Mouse (Mus musculus) CH12.LX (cell line): ENCODE results near the gene Aatf. TPM values are rescaled to one million over a fixed set of nuclear protein-coding genes. Genes with fewer than 3 reads are reported as not detected.

Source experiments
- DNase-seq: peaks from one replicate; pipeline ENCODE4 v3.0.0-alpha.2; 2013; ENCODE audit errors: extremely low read depth
- H3K27ac ChIP-seq: 2 replicates; pipeline ENCODE4 v1.5.1; 2012; ENCODE audit warnings: low read depth, mild to moderate bottlenecking, control low read depth, moderate library complexity; ENCODE audit not compliant: insufficient read depth
- H3K27me3 ChIP-seq: replicated peaks from 2 replicates; pipeline ENCODE3; 2012; ENCODE audit warnings: inconsistent platforms
- H3K36me3 ChIP-seq, 2 experiments: replicated peaks in 1 of 2; 2 replicates each; pipeline versions ENCODE3 to v1.6.1; 2012; ENCODE audit warnings: inconsistent platforms in 1 of 2, low read length in 1 of 2, mild to moderate bottlenecking in 1 of 2, mixed read lengths in 1 of 2, moderate library complexity in 1 of 2; ENCODE audit not compliant: control insufficient read depth in 1 of 2, insufficient read depth in 1 of 2
- H3K4me1 ChIP-seq, 2 experiments: 2 replicates each; pipeline ENCODE4 v1.6.1; 2012; ENCODE audit warnings: inconsistent platforms in 1 of 2, moderate library complexity in 1 of 2; ENCODE audit not compliant: insufficient read depth in 2 of 2, control insufficient read depth in 1 of 2
- H3K4me2 ChIP-seq: 2 replicates; pipeline ENCODE4 v1.6.1; 2012; ENCODE audit warnings: low read depth, mild to moderate bottlenecking, control low read depth; ENCODE audit not compliant: poor library complexity, insufficient read depth, severe bottlenecking
- H3K4me3 ChIP-seq, 3 experiments: fragments of 150-350 bp in 1 of 3; sonication (generic) in 1 of 3; replicated peaks in 1 of 3; 2 replicates each; pipeline versions ENCODE3 to v1.5.1; 2011 to 2012; ENCODE audit warnings: low read depth in 2 of 3, low read length in 2 of 3, mild to moderate bottlenecking in 2 of 3, moderate library complexity in 2 of 3, control low read depth in 1 of 3, improper control_type of control experiment in 1 of 3, inconsistent platforms in 1 of 3, mixed read lengths in 1 of 3; ENCODE audit not compliant: poor library complexity in 1 of 3
- H3K79me2 ChIP-seq: replicated peaks from 2 replicates; pipeline ENCODE4 v1.6.1; 2012; ENCODE audit warnings: mild to moderate bottlenecking, moderate library complexity; ENCODE audit not compliant: control insufficient read depth, poor library complexity, insufficient read depth, severe bottlenecking; ENCODE audit errors: extremely low read depth
- H3K9ac ChIP-seq: 2 replicates; pipeline ENCODE4 v1.6.1; 2012; ENCODE audit warnings: low read depth, mild to moderate bottlenecking, control low read depth, moderate library complexity; ENCODE audit not compliant: insufficient read depth
- H3K9me3 ChIP-seq: replicated peaks from 2 replicates; pipeline ENCODE3; 2012; ENCODE audit warnings: low read length, inconsistent platforms, mixed read lengths
- CHD2 ChIP-seq: IDR thresholded peaks from 2 replicates; pipeline ENCODE4 v1.6.1; 2011; ENCODE audit warnings: low read length, improper control_type of control experiment
- ELF1 ChIP-seq: IDR thresholded peaks from 2 replicates; pipeline ENCODE4 v1.6.1; 2014; ENCODE audit warnings: low read depth, mild to moderate bottlenecking, inconsistent platforms, low read length, improper control_type of control experiment
- ETS1 ChIP-seq: conservative IDR thresholded peaks from 2 replicates; pipeline ENCODE4 v1.6.1; 2012; ENCODE audit warnings: low read depth, mild to moderate bottlenecking, inconsistent platforms, low read length, improper control_type of control experiment, moderate library complexity
- GABPA ChIP-seq: IDR thresholded peaks from 2 replicates; pipeline ENCODE4 v1.6.1; 2012; ENCODE audit warnings: low read depth, low read length, improper control_type of control experiment, inconsistent platforms; ENCODE audit not compliant: insufficient replicate concordance
- HCFC1 ChIP-seq: IDR thresholded peaks from 2 replicates; pipeline ENCODE4 v1.6.1; 2012; ENCODE audit warnings: low read depth, mild to moderate bottlenecking, inconsistent platforms, low read length, improper control_type of control experiment
- KAT2A ChIP-seq: IDR thresholded peaks from 2 replicates; pipeline ENCODE4 v1.6.1; 2012; ENCODE audit warnings: low read length, improper control_type of control experiment, inconsistent platforms; ENCODE audit not compliant: insufficient replicate concordance
- MAX ChIP-seq: IDR thresholded peaks from 2 replicates; pipeline ENCODE4 v1.6.1; 2011; ENCODE audit warnings: low read length, improper control_type of control experiment
- MAZ ChIP-seq: IDR thresholded peaks from 2 replicates; pipeline ENCODE4 v1.6.1; 2012; ENCODE audit warnings: low read depth, mild to moderate bottlenecking, inconsistent platforms, low read length, improper control_type of control experiment, moderate library complexity
- MEF2A ChIP-seq: IDR thresholded peaks from 2 replicates; pipeline ENCODE4 v1.6.1; 2014; ENCODE audit warnings: low read depth, mild to moderate bottlenecking, inconsistent platforms, low read length, improper control_type of control experiment, borderline replicate concordance
- NRF1 ChIP-seq: IDR thresholded peaks from 2 replicates; pipeline ENCODE4 v1.6.1; 2014; ENCODE audit warnings: low read depth, mild to moderate bottlenecking, inconsistent platforms, low read length, improper control_type of control experiment, moderate library complexity
- RCOR1 ChIP-seq: conservative IDR thresholded peaks from 2 replicates; pipeline ENCODE4 v1.6.1; 2012; ENCODE audit warnings: low read depth, mild to moderate bottlenecking, inconsistent platforms, low read length, improper control_type of control experiment
- SIN3A ChIP-seq: IDR thresholded peaks from 2 replicates; pipeline ENCODE4 v1.6.1; 2012; ENCODE audit warnings: low read length, improper control_type of control experiment, inconsistent platforms
- TBP ChIP-seq: conservative IDR thresholded peaks from 2 replicates; pipeline ENCODE4 v1.6.1; 2011; ENCODE audit warnings: low read depth, low read length, improper control_type of control experiment
- TCF12 ChIP-seq: IDR thresholded peaks from 2 replicates; pipeline ENCODE4 v1.6.1; 2014; ENCODE audit warnings: low read depth, mild to moderate bottlenecking, inconsistent platforms, low read length, improper control_type of control experiment
- UBTF ChIP-seq: IDR thresholded peaks from 2 replicates; pipeline ENCODE4 v1.6.1; 2012; ENCODE audit warnings: low read depth, mild to moderate bottlenecking, inconsistent platforms, low read length, improper control_type of control experiment, moderate library complexity
- USF1 ChIP-seq: IDR thresholded peaks from 2 replicates; pipeline ENCODE4 v1.6.1; 2014; ENCODE audit warnings: low read depth, mild to moderate bottlenecking, inconsistent platforms, low read length, improper control_type of control experiment
- USF2 ChIP-seq: conservative IDR thresholded peaks from 2 replicates; pipeline ENCODE4 v1.6.1; 2011; ENCODE audit warnings: low read depth, low read length, improper control_type of control experiment
- ZC3H11A ChIP-seq: IDR thresholded peaks from 2 replicates; pipeline ENCODE4 v1.6.1; 2012; ENCODE audit warnings: low read depth, mild to moderate bottlenecking, inconsistent platforms, low read length, improper control_type of control experiment
- ZKSCAN1 ChIP-seq: IDR thresholded peaks from 2 replicates; pipeline ENCODE4 v1.6.1; 2012; ENCODE audit warnings: low read depth, inconsistent platforms, low read length, improper control_type of control experiment, borderline replicate concordance
- ZMIZ1 ChIP-seq: IDR thresholded peaks from 2 replicates; pipeline ENCODE4 v1.6.1; 2012; ENCODE audit warnings: low read depth, mild to moderate bottlenecking, inconsistent platforms, low read length, improper control_type of control experiment
- ZNF384 ChIP-seq: IDR thresholded peaks from 2 replicates; pipeline ENCODE4 v1.6.1; 2012; ENCODE audit warnings: low read depth, low read length, improper control_type of control experiment, inconsistent platforms
- dilution Hi-C: fragments of 300-500 bp; cut with MboI; formaldehyde crosslinking; loops from 2 replicates; pipeline ENCODE4 v1.14.3; 2020; ENCODE audit warnings: low sequenced_read_pairs; ENCODE audit not compliant: extremely low pct_unique_long_range_greater_than_20kb, extremely low pct_ligation_motif_present
- in situ Hi-C: fragments of 300-500 bp; cut with MboI; formaldehyde crosslinking; loops from 3 replicates; pipeline ENCODE4 v1.14.3; 2019; ENCODE audit warnings: low sequenced_read_pairs, low pct_ligation_motif_present, low pct_unique_long_range_greater_than_20kb, mixed read lengths
- polyA plus RNA-seq: library from polyadenylated mRNA; unstranded; fragments of >175 nt; gene quantifications from 2 replicates; pipeline ENCODE4 v1.2.1, GENCODE M21; 2012; ENCODE audit warnings: low read depth; ENCODE audit not compliant: insufficient read length
- total RNA-seq, 2 experiments: library from RNA; depleted of rRNA; stranded (reverse); fragments of 300-350 nt in 1 of 2; fragments of >200 nt in 1 of 2; gene quantifications; 2 replicates each; pipeline ENCODE4 v1.2.3; 2012 to 2014

Aatf gene
- total and polyA plus RNA-seq, 3 experiments, result 69.8 to 112 (median 71.7) TPM

- TF ChIP-seq GABPA (no peak), MAX (no peak), NRF1 (no peak), ZNF384 (no peak), MEF2A (no peak)
- in situ Hi-C loops (no loop called here), dilution Hi-C loops (no loop called here)
- H3K27me3 ChIP-seq, result no peaks in the 10 kb centered on the region
- DNase-seq, result peak; percentile 22
- H3K4me3 ChIP-seq, result no peak overlapping the region
- no peak overlapping the region for H3K9ac ChIP-seq
- H3K4me2 ChIP-seq, result no peak overlapping the region
- H3K4me1 ChIP-seq, result peaks cover 0 to 17% of the 10 kb centered on the region in 2 experiments; a peak in 2 of 4 replicates
- H3K27ac ChIP-seq, result no peak overlapping the region
- no peaks in the 10 kb centered on the region for H3K9me3 ChIP-seq
- H3K36me3 ChIP-seq, result peaks cover 24 to 77% of the 10 kb centered on the region in 2 experiments
- no peaks in the 10 kb centered on the region for H3K79me2 ChIP-seq
These were observed 136.6 kb downstream of the Aatf start for GRCm38 (mm10) chr11:84376510-84377365.

GRCm38 (mm10) chr11:84375951-84376496, 137.3 kb downstream of the Aatf start:
- no peak overlapping the region for H3K4me2 ChIP-seq
- H3K9me3 ChIP-seq, result no peaks in the 10 kb centered on the region
- H3K79me2 ChIP-seq, result no peaks in the 10 kb centered on the region
- H3K9ac ChIP-seq, result no peak overlapping the region
- no peaks in the 10 kb centered on the region for H3K27me3 ChIP-seq
- in situ Hi-C loops, result no loop called here
- DNase-seq, result peak; percentile 12
- TF ChIP-seq TBP, result no peak
- TF ChIP-seq MEF2A, result peak; percentile 19; the same call in 1 of the 2 replicates
- H3K36me3 ChIP-seq, result peaks cover 29 to 76% of the 10 kb centered on the region in 2 experiments
- dilution Hi-C loops, result no loop called here
- no peak overlapping the region for H3K4me3 ChIP-seq
- no peak overlapping the region for H3K27ac ChIP-seq
- H3K4me1 ChIP-seq, result peaks cover 0 to 17% of the 10 kb centered on the region in 2 experiments; a peak in 2 of 4 replicates

- Histone ChIP-seq H3K4me2 (no peak overlapping the region), H3K4me3 (no peak overlapping the region), H3K9ac (no peak overlapping the region), H3K27ac (no peak overlapping the region), H3K27me3 (no peaks in the 10 kb centered on the region), H3K79me2 (no peaks in the 10 kb centered on the region), H3K9me3 (no peaks in the 10 kb centered on the region), H3K4me1 (peaks cover 0 to 33% of the 10 kb centered on the region in 2 experiments; a peak in 2 of 4 replicates), H3K36me3 (peaks cover 22 to 74% of the 10 kb centered on the region in 2 experiments)
- dilution Hi-C loops, result no loop called here
- no peak for TF ChIP-seq SIN3A
- TF ChIP-seq UBTF, result no peak
- TF ChIP-seq ZNF384, result no peak
- TF ChIP-seq CHD2, result no peak
- no peak for TF ChIP-seq RCOR1
- TF ChIP-seq KAT2A, result no peak
- no peak for TF ChIP-seq ELF1
- TF ChIP-seq MAZ, result no peak
- no peak for TF ChIP-seq USF1
- TF ChIP-seq NRF1, result no peak
- TF ChIP-seq USF2, result no peak
- TF ChIP-seq ZMIZ1, result no peak
- no peak for TF ChIP-seq ZC3H11A
- no peak for TF ChIP-seq ZKSCAN1
- TF ChIP-seq TCF12, result no peak
- no peak for TF ChIP-seq ETS1
- no peak for TF ChIP-seq HCFC1
- no peak for TF ChIP-seq GABPA
- DNase-seq, result no peak
- in situ Hi-C loops, result no loop called here
These were observed 140.2 kb downstream of the Aatf start for GRCm38 (mm10) chr11:84373122-84373521.
